Mouse (Mus musculus) heart, postnatal 10 days (tissue): ENCODE measurements around the gene Slc1a1. TPM values are rescaled to one million over a fixed set of nuclear protein-coding genes. Genes with fewer than 3 reads are reported as not detected.

ENCODE experiments used
- DNase-seq, 2 experiments: peaks; one replicate each; pipeline ENCODE4 v3.0.0; 2021
- intact Hi-C: fragments of 180-260 bp; cut with DNase I; formaldehyde crosslinking; loops from one replicate; pipeline ENCODE4 v1.15.1; 2025
- total RNA-seq, 2 experiments: library from RNA; stranded (reverse); gene quantifications; 2 replicates each; pipeline ENCODE4 v1.2.3; 2021

Slc1a1 gene
- total RNA-seq, 2 experiments from 2014 or later: 0.45 to 0.89 TPM

DNA sequence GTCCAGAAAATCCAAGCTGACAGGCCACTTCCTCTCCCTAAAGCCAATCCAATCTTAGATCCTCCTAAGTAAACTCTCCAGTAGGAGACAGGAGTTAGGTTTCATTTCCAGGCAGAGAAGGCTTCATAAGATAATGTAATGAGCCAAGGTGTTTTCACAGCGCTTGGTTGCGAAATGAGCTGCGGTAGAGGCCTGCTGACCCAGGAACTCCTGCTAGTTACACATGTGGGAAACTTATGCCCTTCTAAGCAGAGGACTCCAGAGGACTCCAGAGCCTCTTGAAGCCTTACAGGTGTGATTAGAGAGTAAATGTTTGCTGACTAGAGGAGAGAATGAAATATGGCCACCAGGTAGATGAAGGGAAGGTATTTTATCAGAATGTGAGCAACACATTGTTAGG, 15.7 kb downstream of the Slc1a1 start:
- intact Hi-C loops: no loop called here
- DNase-seq: no peak

DNA sequence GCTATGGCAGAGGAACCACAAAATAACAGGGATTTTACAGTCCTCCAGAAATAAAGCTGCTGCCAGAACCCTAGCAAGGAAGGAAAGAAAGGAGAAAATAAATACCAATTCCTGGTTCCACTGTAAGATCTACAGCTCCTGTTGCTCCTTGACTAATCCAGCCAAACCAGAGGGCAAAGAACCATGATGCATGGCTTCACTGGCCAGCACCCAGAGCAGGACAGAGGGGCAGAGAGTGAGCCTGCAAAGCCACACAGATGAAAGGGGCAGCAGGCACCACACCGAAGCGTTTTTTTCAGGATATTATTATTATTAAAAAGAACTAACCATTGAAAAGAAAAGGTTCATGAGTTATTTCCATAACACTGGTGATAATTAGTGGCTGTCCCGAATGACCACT, 17.2 kb downstream of the Slc1a1 start:
- DNase-seq: no peak
- intact Hi-C loops: no loop called here

DNA sequence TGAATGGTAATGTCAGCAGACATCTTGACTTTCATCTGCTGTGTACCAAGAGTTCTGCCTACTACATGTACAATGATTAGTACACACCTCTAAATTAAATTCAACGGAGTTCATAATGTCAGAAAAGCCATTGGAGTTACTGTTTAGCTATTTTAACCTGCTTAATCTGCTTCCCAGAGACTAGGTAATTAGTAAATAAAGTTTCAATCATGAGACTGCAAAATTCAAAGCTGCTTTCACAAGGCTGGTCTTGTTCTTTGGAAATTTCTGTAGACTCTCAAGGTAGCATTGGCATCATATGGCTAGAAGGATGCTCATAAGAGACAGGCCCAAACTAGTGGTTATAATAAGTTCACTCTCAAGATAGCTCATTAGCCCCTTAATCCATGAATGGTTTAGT, 20.0 kb downstream of the Slc1a1 start:
- intact Hi-C loops: no loop called here
- no peak for DNase-seq

DNA sequence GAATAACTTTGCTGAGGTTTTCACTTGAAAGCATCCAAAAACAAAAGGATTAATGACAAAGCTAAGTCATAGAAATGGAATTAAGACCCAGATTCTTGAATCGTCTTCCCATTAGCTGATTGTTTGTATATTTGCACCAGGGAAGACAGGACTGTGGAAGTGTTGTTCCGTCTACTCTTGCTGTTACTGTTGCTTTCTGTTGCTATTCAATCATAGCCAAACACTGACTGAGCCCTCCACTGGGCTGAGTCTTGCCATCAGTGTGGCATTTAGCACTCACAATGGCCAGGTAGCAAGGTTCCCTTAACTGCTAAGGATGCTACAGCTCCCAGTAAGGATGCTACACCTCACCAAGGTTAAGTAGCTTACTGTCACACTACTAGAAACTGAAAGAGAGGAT, 25.4 kb downstream of the Slc1a1 start:
- intact Hi-C loops: no loop called here
- no peak for DNase-seq

DNA sequence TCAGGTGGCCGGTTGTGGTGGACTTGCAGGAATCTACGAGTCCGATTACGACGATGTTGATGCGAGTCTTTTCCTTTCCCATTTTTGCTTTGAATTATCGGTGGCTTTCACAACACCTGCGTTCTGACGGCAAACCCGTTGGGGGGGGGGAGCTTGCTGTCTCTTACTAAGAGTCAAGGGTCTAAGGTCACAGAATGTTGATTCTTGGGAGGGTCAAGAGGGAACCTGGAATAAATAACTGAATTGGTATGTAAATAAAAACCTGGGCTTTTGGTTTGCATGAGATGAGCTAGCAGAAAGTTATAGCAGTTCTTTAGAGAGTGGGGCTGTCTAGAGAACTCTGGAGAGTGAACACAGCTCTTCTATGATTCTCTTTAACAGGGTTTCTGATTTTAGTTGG, 28.8 kb downstream of the Slc1a1 start:
- intact Hi-C loops: no loop called here

DNA sequence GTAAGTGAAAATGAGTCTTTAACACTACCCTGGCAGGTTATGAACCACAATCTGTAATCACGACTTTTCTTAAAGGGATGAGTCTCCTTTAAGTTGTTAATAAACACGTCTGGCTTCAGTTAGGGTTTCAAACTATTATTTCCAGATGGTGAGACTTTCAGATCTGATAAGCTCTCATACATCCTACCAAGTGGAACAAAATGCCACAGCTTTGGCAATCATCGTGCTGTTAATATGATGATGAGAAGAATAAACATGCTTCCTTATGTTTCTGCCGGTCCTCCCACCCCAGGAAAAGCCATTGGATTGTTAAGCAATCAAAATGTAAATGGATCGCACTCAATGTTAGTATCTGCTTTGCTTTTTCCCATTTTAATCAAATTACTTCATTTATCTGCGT, 30.1 kb downstream of the Slc1a1 start:
- no peak for DNase-seq
- intact Hi-C loops: no loop called here

More for the DNA sequence above, 28.8 kb downstream of the Slc1a1 start:
- no peak for DNase-seq

DNA sequence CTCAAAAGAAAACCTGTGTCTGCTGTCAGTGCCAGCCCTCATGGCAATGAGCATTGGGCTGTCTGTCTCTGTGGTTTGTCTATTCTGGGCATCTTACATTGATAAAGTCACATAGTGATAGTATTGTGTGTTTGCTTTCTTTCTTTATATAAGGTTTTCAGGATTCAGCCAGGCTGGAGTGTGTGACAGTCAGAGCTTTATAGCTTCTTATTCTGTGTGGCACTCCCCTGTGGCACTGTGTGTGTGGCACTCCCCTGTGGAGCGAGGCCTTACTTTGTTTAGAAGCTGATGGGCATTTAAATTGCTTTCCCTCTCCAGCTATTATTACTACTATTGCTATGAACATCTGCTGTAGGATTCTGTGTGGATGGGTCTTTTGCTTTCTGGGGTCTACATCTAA, 30.7 kb downstream of the Slc1a1 start:
- DNase-seq: no peak
- intact Hi-C loops: no loop called here

DNA sequence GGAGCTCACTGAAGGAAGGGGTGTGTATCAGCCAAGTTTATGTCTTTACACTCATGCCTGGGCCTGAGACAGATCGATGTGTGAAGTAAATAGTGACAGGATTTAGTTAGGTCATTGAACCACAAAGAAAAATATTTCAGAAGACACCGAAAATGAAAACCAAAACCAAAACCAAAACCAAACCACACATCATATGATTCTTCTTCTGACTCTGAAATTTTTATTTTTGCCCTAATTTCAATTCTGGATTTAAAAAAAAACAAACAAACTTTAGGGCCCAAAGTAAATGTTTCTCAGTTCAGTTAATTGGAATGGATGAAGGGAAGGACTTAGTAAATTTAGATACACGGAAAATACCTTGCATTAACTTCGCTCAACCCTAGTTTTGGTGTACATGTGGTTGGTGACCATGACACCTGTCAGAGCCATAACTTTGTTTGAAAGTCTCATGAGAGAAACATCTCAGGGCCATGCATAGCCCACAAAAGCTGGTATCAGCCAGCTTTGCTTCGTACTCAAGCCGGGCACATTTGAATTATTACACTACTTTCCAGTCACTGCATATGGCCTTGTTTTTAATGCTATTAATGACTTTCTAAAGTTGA, 34.5 kb downstream of the Slc1a1 start:
- intact Hi-C loops: no loop called here
- DNase-seq: no peak

DNA sequence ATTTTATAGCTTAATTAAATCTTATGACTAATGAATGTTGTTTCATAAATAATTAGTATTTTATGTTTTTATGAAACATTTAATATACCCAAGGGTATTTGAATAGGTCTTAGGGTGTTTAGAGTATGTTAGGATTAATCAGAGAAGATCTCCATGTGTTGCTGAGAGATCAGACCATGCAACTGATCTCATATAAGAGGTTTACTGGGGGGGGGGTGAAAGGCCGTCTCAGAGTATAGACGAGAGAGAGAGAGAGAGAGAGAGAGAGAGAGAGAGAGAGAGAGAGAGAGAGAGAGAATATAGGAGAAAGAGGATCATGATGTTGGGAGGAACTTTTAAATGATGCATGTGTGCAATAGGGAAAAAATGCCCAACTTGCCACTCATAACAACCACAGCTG, 35.5 kb downstream of the Slc1a1 start:
- DNase-seq: no peak
- intact Hi-C loops: no loop called here

DNA sequence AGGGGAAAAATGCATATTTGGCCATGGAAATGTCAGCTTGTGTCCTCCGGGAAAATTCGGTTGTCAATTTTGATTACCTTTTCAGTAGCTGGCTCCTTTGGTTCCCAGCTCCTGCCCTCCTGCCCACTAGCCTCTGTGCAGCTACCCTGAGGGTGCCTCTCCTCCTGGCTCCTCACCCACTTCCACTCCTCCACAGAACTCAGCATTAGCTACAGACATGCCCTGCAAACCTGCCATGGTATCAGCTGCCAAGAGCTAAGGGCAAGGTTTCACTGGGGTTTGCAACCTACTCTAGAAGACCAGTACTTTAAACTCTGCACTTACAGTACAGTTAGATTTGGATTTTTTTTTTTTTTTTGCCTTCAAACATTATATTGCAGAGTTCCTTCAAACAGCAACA, 44.6 kb downstream of the Slc1a1 start:
- intact Hi-C loops: no loop called here

DNA sequence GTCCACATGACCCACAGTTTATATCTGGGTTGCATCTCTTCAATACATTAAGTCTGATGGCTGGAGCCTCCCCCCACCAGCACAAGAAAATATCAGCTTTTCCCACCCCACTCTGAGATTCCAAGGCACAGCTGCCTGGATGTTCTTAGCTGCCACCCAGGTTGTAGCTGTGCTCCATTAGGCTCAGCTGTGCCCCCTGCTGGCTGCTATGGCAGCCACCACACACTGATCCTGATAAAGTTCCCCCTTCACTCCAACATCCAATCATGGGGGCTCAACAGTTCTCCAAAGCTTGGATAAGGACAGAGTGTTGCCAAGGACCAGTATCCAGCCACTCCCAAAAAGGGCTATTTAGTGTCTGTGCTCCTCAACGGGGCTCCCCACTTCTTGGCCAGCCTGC, 48.3 kb downstream of the Slc1a1 start:
- intact Hi-C loops: loop anchor here (2.0 kb wide), 1 partner anchor 106 kb away; no protein-coding TSS in a partner anchor
- DNase-seq: peak; percentile 16 to 42

More for the DNA sequence above, 44.6 kb downstream of the Slc1a1 start:
- no peak for DNase-seq

DNA sequence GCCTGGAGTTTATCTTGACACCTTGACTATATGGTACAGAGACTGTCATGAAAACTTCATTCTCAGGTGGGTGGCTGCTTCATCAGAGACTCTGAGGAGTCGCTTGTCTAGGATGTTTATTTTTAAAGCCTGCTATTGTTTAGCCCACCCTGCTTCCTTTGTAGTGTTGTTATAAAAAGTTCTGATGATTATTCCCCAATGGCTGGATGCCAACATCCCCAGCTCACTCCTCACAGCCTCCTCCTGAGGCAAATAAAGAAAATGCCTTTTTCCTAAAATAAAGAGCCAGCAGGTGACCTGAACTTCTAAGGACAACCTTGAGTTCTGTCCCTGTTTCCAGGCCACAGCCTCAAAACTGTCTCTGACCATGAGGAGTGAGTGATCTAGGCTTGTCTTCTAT, 53.6 kb downstream of the Slc1a1 start:
- intact Hi-C loops: no loop called here
- peak; percentile 5 to 6 for DNase-seq

DNA sequence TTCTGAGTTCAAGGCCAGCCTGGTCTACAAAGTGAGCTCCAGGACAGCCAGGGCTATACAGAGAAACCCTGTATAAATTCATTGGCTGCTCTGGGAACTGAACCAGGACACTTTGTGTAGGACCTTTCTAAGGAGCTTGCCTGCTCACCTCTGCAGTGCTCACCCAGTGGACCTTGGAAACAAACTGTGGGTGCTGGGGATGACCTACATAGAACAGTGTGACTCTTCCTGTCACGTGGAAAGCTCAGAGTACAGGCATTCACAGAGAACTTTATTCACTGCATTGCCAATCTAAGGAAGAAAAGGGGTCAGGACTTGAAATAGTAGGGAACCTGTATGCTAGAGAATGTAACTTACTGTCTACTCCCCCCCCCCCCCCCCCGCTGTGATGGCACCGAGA, 54.4 kb downstream of the Slc1a1 start:
- DNase-seq: no peak
- intact Hi-C loops: no loop called here

DNA sequence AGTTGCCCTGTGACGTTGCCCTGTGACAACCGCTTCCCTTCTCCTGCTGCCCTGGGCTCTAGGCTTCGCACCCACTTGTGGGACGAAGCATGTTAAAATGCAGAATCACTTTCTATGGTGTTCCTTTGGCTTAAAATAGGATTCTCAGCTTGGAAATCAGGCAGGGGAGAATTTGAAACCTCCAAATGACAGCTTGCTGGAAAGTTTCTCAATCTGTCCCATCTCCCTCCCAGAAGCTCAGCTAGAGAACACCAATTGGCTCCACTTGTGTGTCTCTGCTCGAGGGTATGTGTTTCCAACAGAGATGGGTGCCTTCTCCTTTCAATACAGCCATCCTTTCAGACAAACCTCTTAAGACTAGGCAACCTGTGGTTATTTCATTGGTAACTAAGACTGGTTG, 56.4 kb downstream of the Slc1a1 start:
- intact Hi-C loops: no loop called here
- no peak for DNase-seq

DNA sequence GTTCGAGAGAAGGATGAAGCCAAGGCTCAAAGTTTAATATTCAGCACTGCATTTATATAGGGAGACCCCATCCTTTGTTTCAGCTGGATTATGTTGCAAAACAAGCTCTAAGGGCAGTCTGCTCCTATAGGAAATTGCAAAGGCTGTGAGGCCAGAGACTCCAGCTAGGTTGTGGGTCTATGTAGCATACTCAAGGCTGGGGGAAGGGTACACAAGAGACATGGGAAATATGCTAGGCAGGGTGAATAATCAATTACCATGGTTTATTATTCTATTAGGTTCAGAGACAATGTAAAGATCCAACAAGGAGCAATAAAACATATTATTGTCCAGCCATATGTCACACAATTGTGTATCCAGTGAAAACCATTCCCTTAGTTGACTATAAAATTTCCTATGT, 57.0 kb downstream of the Slc1a1 start:
- intact Hi-C loops: no loop called here
- DNase-seq: no peak

DNA sequence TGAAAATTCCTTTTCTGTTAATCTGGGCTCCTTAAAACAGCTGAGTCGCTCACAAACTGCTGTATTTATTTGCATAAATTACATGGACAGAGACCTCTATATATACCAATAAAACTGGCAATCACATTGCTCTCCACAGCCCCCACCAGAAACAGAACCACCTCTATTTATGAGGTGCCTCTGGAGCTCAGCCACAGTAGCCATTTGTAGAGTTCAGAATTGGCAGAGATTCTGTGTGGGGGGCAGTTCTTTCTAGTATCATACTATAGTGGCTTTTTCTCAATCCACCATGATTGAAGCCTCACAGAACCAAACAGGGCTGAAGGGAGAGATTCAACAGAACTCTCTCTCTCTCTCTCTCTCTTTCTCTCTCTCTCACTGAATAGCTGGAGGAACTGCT, 61.8 kb downstream of the Slc1a1 start:
- no peak for DNase-seq
- intact Hi-C loops: no loop called here

DNA sequence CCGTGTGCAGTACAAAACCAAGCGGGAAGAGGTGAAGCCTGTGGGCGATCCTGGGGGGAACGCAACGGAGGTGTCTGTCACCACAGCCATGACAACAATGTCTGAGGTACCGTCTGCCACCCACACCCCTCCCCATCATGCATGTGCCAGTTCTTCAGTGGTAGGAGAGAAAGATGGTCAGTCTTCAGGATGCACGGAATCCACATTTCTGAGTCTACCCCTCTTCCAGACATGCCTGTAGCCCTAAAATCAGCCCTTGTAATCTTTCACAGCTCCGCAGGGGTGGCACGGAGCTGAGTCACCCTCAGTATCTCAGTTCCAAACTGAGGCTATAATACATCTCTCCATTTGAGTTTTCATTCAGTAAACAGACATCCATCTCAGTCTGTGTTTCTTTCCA, 62.6 kb downstream of the Slc1a1 start:
- intact Hi-C loops: no loop called here
- DNase-seq: no peak

DNA sequence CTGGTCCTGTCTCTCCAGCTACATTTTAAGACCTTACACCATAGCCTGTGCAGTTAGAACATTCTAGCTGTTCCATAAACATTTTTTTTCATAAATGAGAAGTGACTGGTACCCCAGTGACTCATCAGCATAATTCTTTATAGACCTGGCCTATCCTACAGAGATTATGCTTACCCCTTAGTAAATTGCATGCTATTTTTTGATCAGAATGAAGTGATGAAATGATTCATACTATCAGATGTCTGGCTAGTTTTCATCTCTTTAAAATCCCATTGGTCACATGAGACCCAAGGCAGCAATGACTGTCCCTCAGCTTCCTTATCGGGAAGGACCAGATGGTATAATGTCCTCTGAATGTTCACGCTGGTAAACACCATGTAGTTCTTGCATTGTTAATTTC, 65.9 kb downstream of the Slc1a1 start:
- no peak for DNase-seq
- intact Hi-C loops: no loop called here

DNA sequence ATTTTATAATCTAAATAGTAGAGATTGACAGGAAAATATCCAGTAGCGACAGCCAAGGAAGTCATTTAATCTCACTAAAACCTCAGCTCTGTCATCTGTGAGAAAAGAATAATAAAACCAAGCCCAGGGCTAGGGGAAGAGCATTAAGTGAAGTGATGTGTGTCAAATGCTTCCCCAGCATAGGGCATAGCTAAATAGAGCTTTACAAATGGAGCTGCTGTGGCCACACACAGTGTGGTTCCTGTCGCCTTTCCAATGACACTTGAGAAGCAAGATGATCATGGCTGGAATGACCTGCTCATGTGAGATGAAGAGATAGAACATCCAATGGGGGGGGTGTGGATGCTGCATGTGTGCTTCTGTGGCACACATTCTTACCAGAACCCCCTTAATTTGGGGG, 67.3 kb downstream of the Slc1a1 start:
- no peak for DNase-seq
- intact Hi-C loops: no loop called here

DNA sequence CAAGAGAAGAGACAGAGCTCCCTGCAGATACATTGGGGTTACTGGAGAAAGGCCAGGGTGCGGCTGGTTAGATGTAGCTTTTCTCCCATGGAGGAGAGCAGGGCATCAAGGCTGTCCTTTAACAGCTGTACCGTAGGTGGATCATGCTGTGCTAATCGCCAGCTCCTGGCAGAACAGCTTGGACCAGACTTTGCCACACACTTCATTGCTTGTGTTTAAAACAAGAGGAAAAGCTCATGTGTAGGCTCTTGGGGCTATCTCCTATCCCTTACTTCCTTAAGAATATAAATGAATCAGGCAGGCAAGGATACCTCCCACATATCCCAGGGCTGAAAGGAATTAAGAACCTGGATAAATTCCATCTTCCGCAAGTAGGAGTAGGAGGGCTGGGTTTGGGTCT, 68.0 kb downstream of the Slc1a1 start:
- no peak for DNase-seq
- intact Hi-C loops: no loop called here

DNA sequence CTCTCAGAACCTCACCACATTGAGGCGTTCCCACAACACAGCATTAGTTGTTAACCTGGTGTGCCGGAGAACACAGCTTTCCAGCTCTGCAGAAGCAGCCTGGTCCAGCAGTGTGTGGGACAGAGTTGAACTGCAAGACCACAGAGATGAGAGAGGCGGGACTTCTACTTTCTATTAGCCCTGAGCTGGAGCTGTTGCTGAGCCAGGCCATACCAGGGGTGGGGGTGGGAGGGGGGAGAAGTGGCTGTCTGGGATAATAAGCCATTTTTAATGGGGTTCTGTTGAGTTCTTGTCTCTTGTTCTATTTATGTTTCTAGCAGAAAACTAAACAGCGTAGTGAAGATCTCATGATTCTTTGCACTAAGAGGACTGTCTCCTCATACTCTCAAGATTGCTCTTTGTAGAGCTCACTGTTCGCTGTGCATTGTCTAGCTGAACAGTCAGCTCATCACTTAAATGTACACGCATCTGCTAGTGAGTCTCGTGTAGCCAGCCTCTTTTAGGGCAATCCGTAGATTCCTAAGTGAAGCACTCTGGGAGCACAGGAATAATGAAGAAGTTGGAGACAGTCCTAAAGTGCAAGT, 68.8 kb downstream of the Slc1a1 start:
- intact Hi-C loops: no loop called here

DNA sequence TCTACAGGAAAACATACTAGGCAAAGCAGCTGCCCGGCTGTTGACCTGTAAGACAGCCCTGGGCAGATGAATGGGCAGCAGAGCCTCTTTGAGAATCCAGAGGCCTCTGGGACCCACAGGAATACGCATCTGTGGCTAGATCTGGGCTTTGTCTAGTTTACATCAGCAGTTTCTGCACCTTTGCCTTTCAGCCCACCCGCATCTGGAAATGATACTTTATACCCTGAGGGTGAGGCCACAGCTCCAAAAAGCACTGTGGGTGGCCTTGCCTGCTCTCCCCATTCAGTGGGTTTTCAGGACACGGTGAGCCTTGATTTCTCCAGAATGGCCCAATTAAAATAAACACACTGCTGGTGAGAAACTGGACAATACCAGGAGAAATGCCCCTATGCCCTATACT, 73.3 kb downstream of the Slc1a1 start:
- intact Hi-C loops: no loop called here
- DNase-seq: no peak

More for the DNA sequence above, 68.8 kb downstream of the Slc1a1 start:
- DNase-seq: no peak

DNA sequence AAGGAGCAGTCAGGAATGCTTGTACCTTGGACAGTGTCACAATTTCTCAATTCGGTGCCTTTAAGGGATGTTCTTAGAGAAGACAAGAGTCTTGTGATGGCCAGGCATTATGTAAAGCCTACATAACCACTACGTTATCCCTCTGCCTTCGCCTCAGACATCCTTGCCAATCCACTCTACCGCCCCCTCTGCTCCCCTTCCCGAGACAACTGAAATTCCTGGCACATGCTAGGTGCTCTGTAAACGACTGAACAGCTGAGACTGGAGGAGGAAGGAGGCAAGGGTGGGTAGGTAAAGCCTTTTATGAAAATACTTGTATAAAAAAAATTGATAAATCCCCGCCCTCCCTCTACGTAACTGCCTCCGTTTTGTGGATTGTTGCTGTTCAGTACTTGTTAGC, 73.8 kb downstream of the Slc1a1 start:
- no peak for DNase-seq
- intact Hi-C loops: no loop called here
